Mouse (Mus musculus): Measurements from ENCODE around the gene Phc3.

DNA sequence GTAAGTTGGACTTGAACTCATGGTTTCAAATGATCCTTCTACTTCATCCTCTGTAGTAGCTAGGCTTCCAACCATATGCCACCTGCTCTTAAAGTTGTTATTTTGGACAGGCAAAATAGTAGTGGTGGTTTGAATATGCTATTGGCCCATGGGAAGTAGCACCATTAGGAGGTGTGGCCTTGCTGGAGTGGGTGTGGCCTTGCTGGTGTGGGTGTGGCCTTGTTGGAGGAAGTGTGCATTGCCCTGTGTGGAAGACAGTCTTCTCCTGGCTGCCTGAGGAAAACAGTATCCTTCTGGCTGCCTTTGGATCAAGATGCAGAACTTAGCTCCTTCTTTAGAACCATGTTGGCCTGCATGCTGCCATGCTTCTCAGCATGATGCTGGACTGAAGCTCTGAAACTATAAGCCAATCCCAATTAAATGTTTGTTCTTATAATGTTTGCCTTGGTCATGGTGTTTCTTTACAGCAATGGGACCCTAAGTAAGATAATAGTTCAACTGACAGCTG is 23.9 kb upstream of the Phc3 start:
- TF ChIP-seq POLR2A (IDR thresholded peaks at IDR 0.05; ENCODE audit: extremely low read depth, insufficient read depth, low read length) (no peak), CTCF (IDR thresholded peaks at IDR 0.05; ENCODE audit: low read depth, low read length) (no peak)

Data from liver, adult 2 months (tissue).